Mouse (Mus musculus): ENCODE data around the gene Clip4. TPM values are rescaled to one million over a fixed set of nuclear protein-coding genes. Genes with fewer than 3 reads are reported as not detected.
A peak's percentile ranks its signal among the peaks of the same experiment; 100 is the strongest.

The Clip4 gene
- total and polyA plus RNA-seq, 3 experiments = 0.23 TPM; not detected in 2

- Histone ChIP-seq H3K4me3 (replicated peaks in 1 of 3; ENCODE audit: low read depth in 2 of 3, low read length in 2 of 3, poor library complexity in 1 of 3) (no peak overlapping the region), H3K4me2 (ENCODE audit: insufficient read depth, low read depth, poor library complexity, severe bottlenecking) (no peak overlapping the region), H3K9me3 (replicated peaks; ENCODE audit: low read length) (peaks cover 3% of the 10 kb centered on the region), H3K27me3 (replicated peaks) (no peaks in the 10 kb centered on the region), H3K79me2 (replicated peaks; ENCODE audit: control insufficient read depth, extremely low read depth, insufficient read depth, poor library complexity, severe bottlenecking) (no peaks in the 10 kb centered on the region), H3K27ac (ENCODE audit: insufficient read depth, low read depth) (no peak overlapping the region), H3K4me1 (ENCODE audit: control insufficient read depth in 1 of 2, insufficient read depth in 2 of 2) (peaks cover 0 to 4% of the 10 kb centered on the region in 2 experiments; a peak in 1 of 4 replicates), H3K36me3 (replicated peaks in 1 of 2; ENCODE audit: control insufficient read depth in 1 of 2, insufficient read depth in 1 of 2, low read length in 1 of 2) (peaks cover 0 to 2% of the 10 kb centered on the region in 2 experiments), H3K9ac (ENCODE audit: insufficient read depth, low read depth) (no peak overlapping the region)
- in situ Hi-C loops (cut with MboI; ENCODE audit: low pct_ligation_motif_present, low pct_unique_long_range_greater_than_20kb, low sequenced_read_pairs) = loop anchor here (5.0 to 25.0 kb wide), 2 partner anchors 201 to 311 kb away; partner anchors contain the start of genes Spdya and Togaram2
- dilution Hi-C loops (cut with MboI; ENCODE audit: extremely low pct_ligation_motif_present, extremely low pct_unique_long_range_greater_than_20kb, low sequenced_read_pairs) = no loop called here
- DNase-seq (ENCODE audit: extremely low read depth) = peak; percentile 57
- TF ChIP-seq UBTF (IDR thresholded peaks at IDR 0.05; ENCODE audit: low read depth, low read length) (no peak), ETS1 (conservative IDR thresholded peaks at IDR 0.05; ENCODE audit: low read depth, low read length) (no peak), EP300 (IDR thresholded peaks at IDR 0.05; ENCODE audit: low read length) (no peak), MAX (IDR thresholded peaks at IDR 0.05; ENCODE audit: low read length) (0 out of 2 replicates have a peak, but pooled peaks have one; percentile 23), SMC3 (IDR thresholded peaks at IDR 0.05; ENCODE audit: low read depth, low read length) (peak; percentile 74), GABPA (IDR thresholded peaks at IDR 0.05; ENCODE audit: insufficient replicate concordance, low read depth, low read length) (no peak), MXI1 (IDR thresholded peaks at IDR 0.05; ENCODE audit: low read depth, low read length) (no peak), MEF2A (IDR thresholded peaks at IDR 0.05; ENCODE audit: borderline replicate concordance, low read depth, low read length) (no peak), ZNF384 (IDR thresholded peaks at IDR 0.05; ENCODE audit: low read depth, low read length) (no peak), CTCF (conservative IDR thresholded peaks at IDR 0.05 in 1 of 2, IDR thresholded peaks at IDR 0.05 in 1 of 2; ENCODE audit: low read depth in 2 of 2, low read length in 2 of 2) (peak; percentile 75 to 90), ZC3H11A (IDR thresholded peaks at IDR 0.05; ENCODE audit: low read depth, low read length) (peak; percentile 40), RAD21 (IDR thresholded peaks at IDR 0.05; ENCODE audit: low read depth, low read length) (peak; percentile 67), KAT2A (IDR thresholded peaks at IDR 0.05; ENCODE audit: insufficient replicate concordance, low read length) (no peak)
Measured at GRCm38 (mm10) chr17:71872976-71873375, 104.7 kb downstream of the Clip4 start.

- Histone ChIP-seq H3K27me3 (replicated peaks) (no peaks in the 10 kb centered on the region), H3K79me2 (replicated peaks; ENCODE audit: control insufficient read depth, extremely low read depth, insufficient read depth, poor library complexity, severe bottlenecking) (no peaks in the 10 kb centered on the region), H3K36me3 (replicated peaks in 1 of 2; ENCODE audit: control insufficient read depth in 1 of 2, insufficient read depth in 1 of 2, low read length in 1 of 2) (peaks cover 0 to 2% of the 10 kb centered on the region in 2 experiments), H3K4me3 (replicated peaks in 1 of 3; ENCODE audit: low read depth in 2 of 3, low read length in 2 of 3, poor library complexity in 1 of 3) (peak overlapping the region; percentile 31 to 45 (median 35)), H3K9ac (ENCODE audit: insufficient read depth, low read depth) (no peak overlapping the region; the same call in 1 of the 2 replicates), H3K9me3 (replicated peaks; ENCODE audit: low read length) (peaks cover 3% of the 10 kb centered on the region), H3K27ac (ENCODE audit: insufficient read depth, low read depth) (no peak overlapping the region), H3K4me2 (ENCODE audit: insufficient read depth, low read depth, poor library complexity, severe bottlenecking) (peak overlapping the region; percentile 51), H3K4me1 (ENCODE audit: control insufficient read depth in 1 of 2, insufficient read depth in 2 of 2) (no peaks in the 10 kb centered on the region)
- dilution Hi-C loops (cut with MboI; ENCODE audit: extremely low pct_ligation_motif_present, extremely low pct_unique_long_range_greater_than_20kb, low sequenced_read_pairs) = no loop called here
- DNase-seq (ENCODE audit: extremely low read depth) = peak; percentile 85
- TF ChIP-seq RAD21 (IDR thresholded peaks at IDR 0.05; ENCODE audit: low read depth, low read length) = peak; percentile 81
- TF ChIP-seq CTCF (conservative IDR thresholded peaks at IDR 0.05 in 1 of 2, IDR thresholded peaks at IDR 0.05 in 1 of 2; ENCODE audit: low read depth in 2 of 2, low read length in 2 of 2) = peak; percentile 91 to 92
- TF ChIP-seq ZNF384 (IDR thresholded peaks at IDR 0.05; ENCODE audit: low read depth, low read length) = no peak
- no peak for TF ChIP-seq KAT2A (IDR thresholded peaks at IDR 0.05; ENCODE audit: insufficient replicate concordance, low read length)
- TF ChIP-seq SMC3 (IDR thresholded peaks at IDR 0.05; ENCODE audit: low read depth, low read length) = peak; percentile 91
- TF ChIP-seq ELF1 (IDR thresholded peaks at IDR 0.05; ENCODE audit: low read depth, low read length) = peak; percentile 59
- TF ChIP-seq USF1 (IDR thresholded peaks at IDR 0.05; ENCODE audit: low read depth, low read length) = no peak
- no peak for TF ChIP-seq IRF4 (IDR thresholded peaks at IDR 0.05; ENCODE audit: low read depth, low read length)
- TF ChIP-seq MYC (IDR thresholded peaks at IDR 0.05; ENCODE audit: low read depth, low read length) = no peak
- no peak for TF ChIP-seq NRF1 (IDR thresholded peaks at IDR 0.05; ENCODE audit: low read depth, low read length)
- TF ChIP-seq PAX5 (IDR thresholded peaks at IDR 0.05; ENCODE audit: low read length) = no peak
- no peak for TF ChIP-seq HCFC1 (IDR thresholded peaks at IDR 0.05; ENCODE audit: low read depth, low read length)
- TF ChIP-seq CHD2 (IDR thresholded peaks at IDR 0.05; ENCODE audit: low read length) = no peak
- in situ Hi-C loops (cut with MboI; ENCODE audit: low pct_ligation_motif_present, low pct_unique_long_range_greater_than_20kb, low sequenced_read_pairs) = loop anchor here (5.0 to 25.0 kb wide), 2 partner anchors 202 to 312 kb away; partner anchors contain the start of genes Spdya and Togaram2
Measured at GRCm38 (mm10) chr17:71874077-71874476, 105.8 kb downstream of the Clip4 start.

All from CH12.LX (cell line).